ENCODE assay signal across 10 mouse cellular contexts in the genomic region with DNA sequence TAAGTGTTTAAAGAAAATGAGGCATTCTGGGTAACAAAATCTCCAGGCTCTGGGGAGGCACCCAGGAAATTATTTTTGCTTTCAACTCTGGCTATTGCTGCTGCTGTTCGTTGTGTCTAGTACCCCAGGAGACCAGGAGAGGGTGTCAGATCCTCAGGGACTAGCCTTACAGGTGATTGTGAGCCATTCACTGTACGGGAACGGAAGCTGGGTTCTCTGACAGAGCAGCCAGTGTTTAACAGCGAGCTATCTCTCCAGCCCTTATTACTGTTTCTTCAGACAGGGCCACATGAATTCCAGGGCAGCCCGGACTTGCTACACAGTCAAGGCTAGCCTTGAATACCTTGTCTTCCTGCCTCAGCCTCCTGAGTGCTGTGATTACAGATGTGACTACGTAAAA.
DNase-seq lines count a peak whose midpoint lies in the region; ATAC-seq lines count a peak whose summit lies in the region.
"Had no signal": no experiment of that assay in that cellular context is flagged by ENCODE, and none has a peak within 500 bp of the region (broad histone marks: within the 10 kb centered on the region; RNA-seq: fewer than 3 reads in every experiment).

No protein-coding gene starts in this region.

- no peaks in the 10 kb centered on the region for H3K27me3 ChIP-seq in kidney, embryonic 16.5 days (ENCODE audit: insufficient read depth, low read length)
- H3K27me3 ChIP-seq in limb, embryonic 10.5 days (ENCODE audit: low read depth, poor library complexity, severe bottlenecking) = no peaks in the 10 kb centered on the region
- H3K27me3 ChIP-seq: embryonic facial prominence, embryonic 13.5 days; limb, embryonic 15.5 days; neural tube, embryonic 12.5 days had no signal

- H3K4me3 ChIP-seq in kidney, embryonic 16.5 days (ENCODE audit: low read length) = no peak overlapping the region
- H3K4me3 ChIP-seq in limb, embryonic 10.5 days = no peak overlapping the region
- H3K4me3 ChIP-seq: embryonic facial prominence, embryonic 13.5 days; limb, embryonic 15.5 days; neural tube, embryonic 12.5 days had no signal

- no peak overlapping the region for H3K27ac ChIP-seq in kidney, embryonic 16.5 days (ENCODE audit: low read length)
- no peak overlapping the region for H3K27ac ChIP-seq in limb, embryonic 10.5 days
- H3K27ac ChIP-seq: embryonic facial prominence, embryonic 13.5 days; limb, embryonic 15.5 days; neural tube, embryonic 12.5 days had no signal

- ATAC-seq in kidney, embryonic 16.5 days (ENCODE audit: low FRiP score, low TSS enrichment) = no peak

- no peaks in the 10 kb centered on the region for H3K36me3 ChIP-seq in kidney, embryonic 16.5 days (ENCODE audit: insufficient read depth, low read length)
- no peaks in the 10 kb centered on the region for H3K36me3 ChIP-seq in limb, embryonic 10.5 days
- H3K36me3 ChIP-seq: embryonic facial prominence, embryonic 13.5 days; limb, embryonic 15.5 days; neural tube, embryonic 12.5 days had no signal

- peaks cover 7% of the 10 kb centered on the region; the same call in 1 of the 2 replicates for H3K4me1 ChIP-seq in kidney, embryonic 16.5 days (ENCODE audit: insufficient read depth, low read length)
- H3K4me1 ChIP-seq in limb, embryonic 10.5 days = peaks cover 9% of the 10 kb centered on the region

- H3K4me2 ChIP-seq in kidney, embryonic 16.5 days (replicated peaks; ENCODE audit: low read depth, low read length) = no peak overlapping the region
- H3K4me2 ChIP-seq: embryonic facial prominence, embryonic 13.5 days; limb, embryonic 15.5 days; neural tube, embryonic 12.5 days had no signal

- intact Hi-C loops in heart, postnatal 10 days (cut with DNase I) = loop anchor here (1.0 to 2.0 kb wide), 2 partner anchors 31 to 62 kb away; no protein-coding TSS in a partner anchor

- DNase-seq in kidney, adult 9 months = peak; percentile 40
- DNase-seq in thymus, postnatal 4 days = peak; percentile 38
- no peak for DNase-seq in thymus, postnatal 10 days (ENCODE audit: low spot score in 2 of 2)
- peak; percentile 43 to 63 for DNase-seq in heart, postnatal 10 days
- DNase-seq in limb, embryonic 10.5 days (ENCODE audit: low spot score) = no peak
- no peak for DNase-seq in adrenal gland, postnatal 25 days

- no peaks in the 10 kb centered on the region for H3K9me3 ChIP-seq in kidney, embryonic 16.5 days (ENCODE audit: low read length)
- H3K9me3 ChIP-seq in limb, embryonic 10.5 days (replicated peaks) = no peaks in the 10 kb centered on the region
- H3K9me3 ChIP-seq: embryonic facial prominence, embryonic 13.5 days; limb, embryonic 15.5 days; neural tube, embryonic 12.5 days had no signal

- WGBS in kidney, embryonic 16.5 days = 54% methylated on average over 6 of the region's 6 CpGs
- WGBS in limb, embryonic 10.5 days = 58% methylated on average over 6 of the region's 6 CpGs

- H3K9ac ChIP-seq in kidney, embryonic 16.5 days (replicated peaks; ENCODE audit: low read length) = no peak overlapping the region
- H3K9ac ChIP-seq: embryonic facial prominence, embryonic 13.5 days; limb, embryonic 15.5 days; neural tube, embryonic 12.5 days had no signal

Comparison
In these comparisons a context has a peak if more than half of its experiments do, and no peak if none do; other contexts are left out.
1. DNase-seq: peak in kidney, adult 9 months (single experiment), thymus, postnatal 4 days (single experiment) and heart, postnatal 10 days (2 of 2); none in thymus, postnatal 10 days (0 of 2), limb, embryonic 10.5 days (single experiment) and adrenal gland, postnatal 25 days (single experiment).